Mouse (Mus musculus) cerebellum, postnatal 36 days (tissue): ENCODE measurements around the gene Rpl10a.

Source experiments
- DNase-seq, 2 experiments: peaks; one replicate each; pipeline ENCODE4 v3.0.0; 2021 to 2022; ENCODE audit warnings: mixed read lengths in 2 of 2

The Rpl10a gene

GRCm38 (mm10) chr17:28361921-28362652 lies 33.8 kb downstream of the Rpl10a start:
- DNase-seq, result no peak

GRCm38 (mm10) chr17:28362653-28363292 lies 34.5 kb downstream of the Rpl10a start:
- no peak for DNase-seq

- no peak for DNase-seq
These were observed 35.2 kb downstream of the Rpl10a start for GRCm38 (mm10) chr17:28363507-28363906.

- DNase-seq, result no peak
These were observed 36.9 kb downstream of the Rpl10a start, which contains the start of gene Tulp1 for GRCm38 (mm10) chr17:28365122-28365521. Gene Tulp1 (minus strand): TSS chr17:28365222.

GRCm38 (mm10) chr17:28368449-28368848 lies 40.2 kb downstream of the Rpl10a start:
- DNase-seq, result peak; percentile 60 to 61

GRCm38 (mm10) chr17:28369056-28369455 lies 40.8 kb downstream of the Rpl10a start:
- no peak for DNase-seq

GRCm38 (mm10) chr17:28371286-28371685 lies 43.0 kb downstream of the Rpl10a start:
- no peak for DNase-seq

- DNase-seq, result no peak
These were observed 43.7 kb downstream of the Rpl10a start for GRCm38 (mm10) chr17:28371941-28372340.

- peak in 1 of 2 experiments; percentile 10 for DNase-seq
These were observed 45.5 kb downstream of the Rpl10a start for GRCm38 (mm10) chr17:28373821-28374220.

GRCm38 (mm10) chr17:28374494-28374893 lies 46.2 kb downstream of the Rpl10a start:
- DNase-seq, result no peak

- DNase-seq, result no peak
These were observed 47.4 kb downstream of the Rpl10a start for GRCm38 (mm10) chr17:28375592-28376061.

- DNase-seq, result no peak
These were observed 52.0 kb downstream of the Rpl10a start for GRCm38 (mm10) chr17:28380255-28380654.
